Mouse (Mus musculus): Measurements from ENCODE around the gene Spic. TPM values are rescaled to one million over a fixed set of nuclear protein-coding genes. Genes with fewer than 3 reads are reported as not detected.

The Spic gene
- polyA plus RNA-seq (2016; fragmentation: Nextera tagmentation; extraction: Ambion mirVana), result not detected in 2 replicates

DNA sequence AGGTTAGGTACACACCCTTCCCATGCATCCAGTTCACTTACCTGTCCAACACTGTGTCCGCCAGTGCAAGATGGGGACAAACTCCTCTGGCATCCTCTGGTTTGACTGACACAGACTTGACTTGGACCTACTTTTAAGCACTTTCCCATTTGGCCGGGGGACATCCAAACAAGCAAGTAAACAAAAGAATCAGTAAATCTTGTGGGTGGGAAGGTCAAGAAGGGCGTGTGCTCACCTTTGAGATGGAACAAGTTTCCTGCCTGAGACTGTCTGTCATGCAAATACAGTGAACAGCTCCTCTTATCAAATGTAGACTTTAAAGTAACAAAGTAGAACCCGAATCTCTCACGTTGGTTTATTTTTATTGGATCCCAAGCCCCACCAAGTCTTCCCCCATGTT lies at the start of gene Spic:
TSS of gene Spic (minus strand) at position 91 of the 400 bp plus-strand sequence.
- whole genome bisulfite sequencing, result 77% methylated on average over 5 of the region's 5 CpGs
- Histone ChIP-seq H3K4me3 (no peak within 1 kb of the TSS), H3K27me3 (no peaks in the 10 kb centered on the region), H3K4me2 (replicated peaks) (no peak within 1 kb of the TSS), H3K36me3 (no peaks in the 10 kb centered on the region), H3K27ac (replicated peaks) (no peak within 1 kb of the TSS), H3K9me3 (no peaks in the 10 kb centered on the region), H3K4me1 (no peaks in the 10 kb centered on the region), H3K9ac (replicated peaks) (no peak within 1 kb of the TSS)
- no peak for ATAC-seq (ENCODE audit: low FRiP score, low read depth)

DNA sequence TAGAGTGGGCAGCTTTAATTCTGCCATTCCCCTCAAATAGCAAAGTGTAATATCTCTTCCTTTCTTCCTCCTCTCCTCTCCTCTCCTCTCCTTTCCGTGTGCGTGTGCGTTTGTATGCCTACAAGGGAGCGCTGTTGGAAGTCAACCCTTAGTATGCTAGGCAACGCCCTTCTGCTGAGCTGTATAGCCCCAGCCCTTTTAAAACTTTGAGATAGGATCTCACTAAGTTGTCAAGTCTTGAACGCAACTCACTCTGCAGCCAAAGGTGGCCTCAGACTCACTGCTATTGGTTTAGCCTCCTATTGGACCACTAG lies 47.5 kb upstream of the Spic start:
- peaks cover 7% of the 10 kb centered on the region for H3K36me3 ChIP-seq
- WGBS, result 18% methylated on average over 6 of the region's 6 CpGs
- peak overlapping the region; percentile 93 for H3K9ac ChIP-seq (replicated peaks)
- H3K4me1 ChIP-seq, result peaks cover 11% of the 10 kb centered on the region
- peak overlapping the region; percentile 95 for H3K4me3 ChIP-seq
- H3K27me3 ChIP-seq, result no peaks in the 10 kb centered on the region
- H3K4me2 ChIP-seq (replicated peaks), result peak overlapping the region; percentile 93
- H3K9me3 ChIP-seq, result no peaks in the 10 kb centered on the region
- ATAC-seq (ENCODE audit: low FRiP score, low read depth), result no peak
- H3K27ac ChIP-seq (replicated peaks), result no peak overlapping the region

DNA sequence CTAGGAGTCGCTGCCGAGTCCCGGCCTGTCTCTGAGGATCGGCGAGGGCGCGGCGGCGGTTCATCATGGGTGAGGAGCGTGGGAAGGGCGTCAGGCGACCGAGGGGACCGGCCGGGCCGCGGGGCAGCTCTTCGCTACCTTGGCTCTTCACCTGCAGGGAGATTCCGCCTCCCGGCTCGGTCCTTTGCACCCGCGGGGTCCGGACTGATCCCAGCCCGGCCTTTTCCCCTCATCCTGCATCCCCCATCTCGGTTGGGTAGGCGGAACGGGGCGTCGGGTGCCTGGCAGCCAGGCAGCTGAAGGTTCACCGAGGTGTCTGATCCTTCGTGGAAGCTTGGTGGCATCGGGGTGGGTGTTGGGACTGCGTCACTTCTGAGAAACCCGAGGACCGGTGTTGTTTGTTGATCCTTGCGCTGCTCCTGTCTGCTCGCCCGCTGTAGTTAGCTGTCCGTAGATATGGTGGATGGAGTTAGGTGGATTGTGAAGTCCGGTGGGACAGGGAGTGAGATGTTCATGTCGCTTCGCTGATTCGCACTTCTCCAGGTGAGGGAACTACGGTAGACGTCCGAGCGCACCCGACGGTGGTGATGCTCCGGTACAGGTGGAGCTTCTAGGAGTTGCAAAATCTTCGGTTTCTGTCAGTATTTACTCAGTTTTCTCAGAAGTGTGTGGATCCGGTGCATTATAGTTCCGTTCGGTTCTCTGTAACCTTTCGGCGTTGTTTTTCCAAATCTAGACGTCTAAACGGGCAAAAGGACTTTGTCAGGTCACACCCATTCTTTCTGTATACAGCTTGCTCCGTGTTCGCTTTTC lies 46.9 kb upstream of the Spic start:
- Histone ChIP-seq H3K36me3 (peaks cover 6% of the 10 kb centered on the region; the same call in 1 of the 2 replicates), H3K27ac (replicated peaks) (peak overlapping the region; percentile 64), H3K4me1 (peaks cover 11% of the 10 kb centered on the region), H3K9me3 (no peaks in the 10 kb centered on the region), H3K4me2 (replicated peaks) (peak overlapping the region; percentile 93), H3K9ac (replicated peaks) (peak overlapping the region; percentile 93), H3K4me3 (peak overlapping the region; percentile 95), H3K27me3 (no peaks in the 10 kb centered on the region)
- 3% methylated on average over 61 of the region's 61 CpGs for WGBS
- peak; percentile 64 for ATAC-seq (ENCODE audit: low FRiP score, low read depth)

DNA sequence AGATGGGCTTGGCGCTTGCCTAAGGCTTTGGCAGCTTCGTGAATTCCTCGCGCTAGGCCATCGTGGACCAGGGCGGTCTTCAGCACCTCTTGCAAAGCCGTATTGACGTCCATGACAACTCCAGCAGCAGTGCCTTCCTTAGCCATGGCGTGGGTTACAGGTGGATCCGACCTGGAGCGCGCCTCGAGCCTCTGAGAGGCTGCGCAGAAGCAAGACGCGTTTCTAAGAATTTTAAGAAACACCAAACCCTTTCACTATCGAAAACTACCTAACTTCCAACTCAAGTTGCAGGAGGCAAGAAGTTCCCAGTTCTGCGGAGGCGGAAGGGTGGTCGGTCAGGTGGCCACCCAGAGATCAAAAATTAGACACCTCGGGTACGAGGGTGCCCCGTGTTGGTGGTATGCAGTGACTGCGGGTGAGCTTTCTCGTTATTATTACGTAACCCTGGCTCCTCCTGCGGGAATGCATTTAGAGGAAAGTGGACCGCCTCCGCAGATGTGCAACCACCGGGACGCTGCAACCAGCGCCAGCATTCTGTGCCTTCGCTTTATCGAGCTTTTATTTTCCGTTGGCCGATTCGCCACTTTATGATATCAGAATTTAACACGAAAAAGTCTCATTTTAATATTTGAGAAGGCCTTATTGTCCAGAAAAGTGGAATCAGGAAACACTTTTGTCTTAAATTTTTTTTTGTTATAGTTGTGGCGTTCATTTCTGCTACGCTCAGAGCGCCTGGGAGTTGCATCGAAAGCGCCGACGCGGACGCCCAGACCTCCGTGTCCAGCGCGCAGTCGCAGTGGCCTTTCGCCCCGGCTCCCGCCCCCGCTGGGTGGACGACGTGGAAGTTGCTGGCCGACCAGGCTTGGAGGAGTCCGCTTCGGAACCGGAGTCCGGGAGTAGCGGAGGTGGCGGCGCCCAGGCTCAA lies 46.0 kb upstream of the Spic start, which contains the start of gene Arl1:
TSS of gene Arl1 (plus strand) at position 288 of the 925 bp plus-strand sequence.
- peak; percentile 93 for ATAC-seq (ENCODE audit: low FRiP score, low read depth)
- Histone ChIP-seq H3K4me3 (peak within 1 kb of the TSS; percentile 95), H3K27ac (replicated peaks) (peak within 1 kb of the TSS; percentile 64), H3K4me1 (peaks cover 11% of the 10 kb centered on the region), H3K9ac (replicated peaks) (peak within 1 kb of the TSS; percentile 93), H3K9me3 (no peaks in the 10 kb centered on the region), H3K27me3 (no peaks in the 10 kb centered on the region), H3K4me2 (replicated peaks) (peak within 1 kb of the TSS; percentile 93), H3K36me3 (0 out of 2 replicates have a peak, but pooled peaks cover under 1% of the 10 kb centered on the region)
- under 1% methylated on average over 65 of the region's 65 CpGs for WGBS

DNA sequence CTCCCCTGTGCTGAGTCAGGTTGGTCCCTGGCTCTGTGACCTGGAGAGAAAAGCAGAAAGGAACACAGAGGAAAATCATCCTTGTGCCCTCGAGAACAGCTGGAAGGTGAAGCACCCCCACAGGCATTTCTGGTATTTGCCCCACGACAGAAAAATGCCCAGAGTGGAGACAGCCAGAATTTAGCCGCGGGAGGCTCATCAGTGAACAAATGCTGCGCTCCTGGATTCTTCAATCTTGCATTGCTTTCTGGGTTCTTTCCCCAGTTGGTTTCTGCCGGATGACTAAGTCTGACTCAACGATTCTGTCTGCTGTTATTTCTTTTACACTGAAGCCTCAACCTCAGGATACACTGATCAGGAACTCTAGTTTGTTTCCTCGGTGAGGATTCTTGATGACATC lies 43.4 kb upstream of the Spic start:
- no peak overlapping the region for H3K4me3 ChIP-seq
- no peak overlapping the region for H3K27ac ChIP-seq (replicated peaks)
- H3K9me3 ChIP-seq, result no peaks in the 10 kb centered on the region
- no peaks in the 10 kb centered on the region for H3K27me3 ChIP-seq
- H3K9ac ChIP-seq (replicated peaks), result no peak overlapping the region
- H3K36me3 ChIP-seq, result no peaks in the 10 kb centered on the region
- H3K4me2 ChIP-seq (replicated peaks), result no peak overlapping the region
- 77% methylated on average over 8 of the region's 8 CpGs for WGBS
- ATAC-seq (ENCODE audit: low FRiP score, low read depth), result no peak
- peaks cover 11% of the 10 kb centered on the region for H3K4me1 ChIP-seq

DNA sequence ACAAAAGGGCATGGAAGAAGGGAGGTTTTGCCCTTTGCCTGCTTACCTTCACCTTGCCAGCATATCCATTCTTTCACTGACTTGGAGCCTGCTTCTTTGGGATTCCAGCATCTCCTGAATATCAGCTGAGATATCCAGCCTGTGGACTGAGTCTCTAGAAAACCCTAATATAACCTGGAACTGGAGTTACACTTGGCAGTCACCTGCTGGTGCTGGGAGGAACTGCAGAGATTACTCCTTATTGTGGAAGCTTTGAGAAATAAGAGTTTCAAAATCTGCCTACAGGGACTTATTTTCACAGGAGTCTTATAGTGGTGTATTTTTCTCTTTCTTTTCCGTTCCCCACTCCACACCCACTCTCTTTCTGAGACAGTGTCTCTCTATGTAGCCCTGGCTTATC lies 42.3 kb upstream of the Spic start:
- ATAC-seq (ENCODE audit: low FRiP score, low read depth), result no peak
- Histone ChIP-seq H3K9me3 (no peaks in the 10 kb centered on the region), H3K27ac (replicated peaks) (no peak overlapping the region), H3K27me3 (no peaks in the 10 kb centered on the region), H3K4me3 (no peak overlapping the region), H3K36me3 (no peaks in the 10 kb centered on the region), H3K9ac (replicated peaks) (no peak overlapping the region), H3K4me2 (replicated peaks) (no peak overlapping the region), H3K4me1 (peaks cover 7% of the 10 kb centered on the region)
- 30% methylated on average over 1 of the region's 1 CpGs for WGBS

DNA sequence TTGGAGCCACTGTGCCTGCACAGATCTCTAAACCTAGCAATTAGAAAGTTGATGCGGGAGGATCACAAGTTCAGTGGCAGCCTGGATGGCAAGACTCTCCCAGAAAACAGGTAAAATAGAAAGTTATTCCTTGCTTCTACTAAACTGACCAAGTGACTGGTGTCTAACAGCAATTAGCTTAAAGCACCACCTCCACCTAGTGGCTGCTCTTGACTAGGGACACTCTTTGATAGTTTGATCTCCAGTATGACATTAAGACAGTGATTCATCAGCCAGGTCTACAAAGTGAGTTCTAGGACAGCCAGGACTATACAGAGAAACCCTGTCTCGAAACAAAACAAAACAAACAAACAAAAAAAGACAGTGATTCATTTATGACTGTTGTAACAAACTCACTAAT lies 40.5 kb upstream of the Spic start:
- no peak overlapping the region for H3K9ac ChIP-seq (replicated peaks)
- no peak overlapping the region for H3K27ac ChIP-seq (replicated peaks)
- no peak for ATAC-seq (ENCODE audit: low FRiP score, low read depth)
- no peaks in the 10 kb centered on the region for H3K9me3 ChIP-seq
- H3K4me1 ChIP-seq, result peaks cover 2% of the 10 kb centered on the region
- no peaks in the 10 kb centered on the region for H3K36me3 ChIP-seq
- H3K4me3 ChIP-seq, result no peak overlapping the region
- WGBS, result 54% methylated on average over 2 of the region's 2 CpGs
- H3K27me3 ChIP-seq, result no peaks in the 10 kb centered on the region
- no peak overlapping the region for H3K4me2 ChIP-seq (replicated peaks)

DNA sequence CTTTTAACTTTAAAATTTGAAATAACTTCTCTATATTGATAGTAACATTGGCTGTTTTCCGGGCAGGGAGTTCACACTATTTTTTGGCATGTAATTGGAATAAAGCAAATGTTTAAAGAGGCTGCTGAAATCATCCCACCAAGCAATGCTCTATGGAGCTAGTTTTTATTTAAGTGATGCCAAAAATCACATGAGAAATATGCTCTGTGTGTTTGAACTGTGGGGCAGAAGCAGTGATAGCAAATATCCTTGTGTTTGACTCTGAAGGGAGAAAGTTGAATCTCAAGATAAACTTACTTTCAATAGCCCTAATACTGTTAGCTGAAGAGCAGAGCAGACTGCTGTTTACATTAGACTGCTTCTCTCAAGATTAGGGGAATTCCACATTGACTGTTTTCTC lies 34.8 kb upstream of the Spic start:
- Histone ChIP-seq H3K4me2 (replicated peaks) (no peak overlapping the region), H3K36me3 (no peaks in the 10 kb centered on the region), H3K9ac (replicated peaks) (no peak overlapping the region), H3K27ac (replicated peaks) (no peak overlapping the region), H3K27me3 (no peaks in the 10 kb centered on the region), H3K4me1 (no peaks in the 10 kb centered on the region), H3K4me3 (no peak overlapping the region), H3K9me3 (no peaks in the 10 kb centered on the region)
- 85% methylated on average over 1 of the region's 1 CpGs for WGBS
- ATAC-seq (ENCODE audit: low FRiP score, low read depth), result no peak

DNA sequence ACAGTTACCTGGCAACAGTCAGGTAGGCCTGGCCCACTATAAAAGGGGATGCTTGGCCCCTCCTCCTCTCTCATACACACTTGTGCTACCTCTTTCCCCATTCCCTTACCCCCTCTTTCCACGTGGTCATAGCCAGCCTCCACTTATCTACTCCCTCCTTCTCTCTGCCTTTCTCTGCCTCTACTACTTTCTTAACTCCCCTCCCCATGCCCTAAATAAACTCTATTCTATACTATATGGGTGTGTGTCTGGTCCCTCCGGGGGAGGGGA lies 32.9 kb upstream of the Spic start:
- Histone ChIP-seq H3K27me3 (no peaks in the 10 kb centered on the region), H3K9me3 (no peaks in the 10 kb centered on the region), H3K9ac (replicated peaks) (no peak overlapping the region), H3K4me1 (no peaks in the 10 kb centered on the region), H3K4me3 (no peak overlapping the region), H3K36me3 (no peaks in the 10 kb centered on the region), H3K4me2 (replicated peaks) (no peak overlapping the region), H3K27ac (replicated peaks) (no peak overlapping the region)
- WGBS, result 50% methylated on average over 2 of the region's 2 CpGs
- ATAC-seq (ENCODE audit: low FRiP score, low read depth), result no peak

DNA sequence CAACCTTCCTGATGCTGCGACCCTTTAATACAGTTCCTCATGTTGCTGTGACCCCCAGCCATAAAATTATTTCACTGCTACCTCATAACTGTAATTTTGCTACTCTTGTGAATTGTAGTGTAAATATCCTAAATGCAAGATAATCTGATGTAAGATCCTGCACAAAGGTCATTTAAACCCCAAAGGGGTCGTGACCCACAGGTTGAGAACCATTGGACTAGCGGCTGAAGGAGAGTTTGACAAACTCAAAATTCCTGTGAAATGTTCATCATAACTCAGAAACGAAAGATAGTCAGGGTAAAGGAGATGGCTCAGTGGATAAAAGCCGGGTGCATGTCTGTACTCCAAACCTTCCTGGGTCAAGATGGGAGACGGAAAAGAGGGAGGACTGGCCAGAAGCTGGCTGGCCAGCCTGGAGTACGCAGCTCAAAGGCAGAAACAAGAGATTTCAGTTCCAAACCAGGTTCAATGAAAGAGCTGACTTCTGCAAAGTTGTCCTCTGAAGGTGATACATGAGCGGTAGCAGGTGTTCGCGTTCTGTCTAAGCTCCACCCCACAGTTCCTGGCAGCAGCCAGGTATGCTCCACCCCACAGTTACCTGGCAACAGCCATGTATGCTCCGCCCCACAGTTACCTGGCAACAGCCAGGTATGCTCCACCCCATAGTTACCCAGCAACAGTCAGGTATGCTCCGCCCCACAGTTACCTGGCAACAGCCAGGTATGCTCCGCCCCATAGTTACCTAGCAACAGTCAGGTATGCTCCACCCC lies 32.4 kb upstream of the Spic start:
- Histone ChIP-seq H3K36me3 (no peaks in the 10 kb centered on the region), H3K4me1 (no peaks in the 10 kb centered on the region), H3K4me2 (replicated peaks) (no peak overlapping the region), H3K27ac (replicated peaks) (no peak overlapping the region), H3K9me3 (no peaks in the 10 kb centered on the region), H3K27me3 (no peaks in the 10 kb centered on the region), H3K9ac (replicated peaks) (no peak overlapping the region), H3K4me3 (no peak overlapping the region)
- no peak for ATAC-seq (ENCODE audit: low FRiP score, low read depth)
- WGBS, result 58% methylated on average over 13 of the region's 13 CpGs

DNA sequence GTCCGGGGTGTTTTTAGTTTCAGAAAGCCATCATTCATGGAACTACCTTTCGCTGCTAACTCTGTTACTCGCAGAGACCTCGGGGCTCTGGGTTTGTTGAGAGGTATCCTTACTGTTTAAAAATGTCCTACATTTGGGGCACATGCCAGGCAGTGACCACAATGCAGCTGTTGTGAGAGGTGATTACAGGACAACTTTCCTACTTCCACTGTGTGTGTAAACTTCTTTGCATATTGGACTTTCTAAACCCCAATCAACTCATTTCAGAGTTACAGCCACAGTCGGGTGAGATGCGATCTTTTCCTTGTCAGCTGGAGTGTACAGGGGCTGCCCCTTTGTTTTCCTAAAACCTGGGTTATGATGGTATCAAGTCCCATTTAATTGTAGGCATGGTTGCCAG lies 30.8 kb upstream of the Spic start:
- ATAC-seq (ENCODE audit: low FRiP score, low read depth), result no peak
- no peaks in the 10 kb centered on the region for H3K27me3 ChIP-seq
- H3K4me1 ChIP-seq, result no peaks in the 10 kb centered on the region
- H3K36me3 ChIP-seq, result no peaks in the 10 kb centered on the region
- H3K4me2 ChIP-seq (replicated peaks), result no peak overlapping the region
- WGBS, result 81% methylated on average over 6 of the region's 6 CpGs
- H3K27ac ChIP-seq (replicated peaks), result no peak overlapping the region
- no peaks in the 10 kb centered on the region for H3K9me3 ChIP-seq
- no peak overlapping the region for H3K4me3 ChIP-seq
- no peak overlapping the region for H3K9ac ChIP-seq (replicated peaks)

DNA sequence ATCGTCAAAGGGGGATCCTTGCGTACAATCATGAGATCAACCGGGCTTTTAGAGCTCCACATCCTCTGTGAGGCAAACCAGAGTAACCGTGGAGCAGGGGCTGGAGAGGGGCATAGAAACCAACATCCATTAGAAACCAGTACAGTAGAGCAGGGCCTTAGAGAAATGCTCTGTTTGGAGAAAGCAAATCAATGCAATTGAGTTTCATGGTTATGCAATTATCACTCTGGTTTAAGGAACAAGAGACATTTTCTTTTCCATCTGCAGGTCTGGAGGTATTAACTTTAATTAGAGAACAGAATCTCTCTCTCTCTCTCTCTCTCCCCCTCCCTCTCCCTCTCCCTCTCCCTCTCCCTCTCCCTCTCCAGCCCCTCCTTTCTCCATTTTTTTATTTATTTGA lies 29.9 kb upstream of the Spic start:
- no peak for ATAC-seq (ENCODE audit: low FRiP score, low read depth)
- H3K36me3 ChIP-seq, result no peaks in the 10 kb centered on the region
- H3K4me1 ChIP-seq, result no peaks in the 10 kb centered on the region
- H3K9me3 ChIP-seq, result no peaks in the 10 kb centered on the region
- H3K27me3 ChIP-seq, result no peaks in the 10 kb centered on the region
- no peak overlapping the region for H3K4me2 ChIP-seq (replicated peaks)
- WGBS, result 83% methylated on average over 4 of the region's 4 CpGs
- H3K27ac ChIP-seq (replicated peaks), result no peak overlapping the region
- no peak overlapping the region for H3K4me3 ChIP-seq
- no peak overlapping the region for H3K9ac ChIP-seq (replicated peaks)

Measured in midbrain, embryonic 12.5 days (tissue).